Mouse (Mus musculus): Measurements from ENCODE around the gene P2rx1. TPM values are rescaled to one million over a fixed set of nuclear protein-coding genes. Genes with fewer than 3 reads are reported as not detected.

Gene P2rx1
- polyA plus RNA-seq, 1 experiment from 2014 or later = 1.0 TPM

DNA sequence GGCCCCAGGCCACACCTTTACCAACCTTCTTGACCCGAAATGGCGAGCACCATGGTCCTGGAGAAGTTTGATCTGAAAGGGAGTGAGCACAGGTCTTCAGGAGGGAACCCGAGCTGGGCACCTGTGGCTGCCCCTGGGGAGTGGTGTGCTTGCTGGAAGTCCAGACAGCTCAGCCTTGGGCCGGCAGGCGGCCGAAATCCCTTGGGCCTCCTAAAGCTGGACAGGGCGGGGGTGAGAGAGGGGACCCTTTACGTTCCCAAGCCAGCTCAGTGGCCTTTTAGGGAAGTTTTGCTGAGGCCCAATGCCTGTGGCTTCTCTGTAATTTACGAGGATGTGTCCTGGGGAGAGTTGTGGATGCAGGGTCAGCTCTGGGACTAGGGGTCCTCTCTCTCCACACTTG is 8.2 kb upstream of the P2rx1 start:
- H3K27ac ChIP-seq = no peak overlapping the region
- no peaks in the 10 kb centered on the region for H3K27me3 ChIP-seq
- H3K9ac ChIP-seq = no peak overlapping the region
- ATAC-seq (ENCODE audit: insufficient number of reproducible peaks, insufficient read depth, low FRiP score, low TSS enrichment) = no peak
- H3K9me3 ChIP-seq = no peaks in the 10 kb centered on the region
- H3K4me2 ChIP-seq (replicated peaks) = no peak overlapping the region
- H3K4me1 ChIP-seq = no peaks in the 10 kb centered on the region
- no peak overlapping the region for H3K4me3 ChIP-seq
- 70% methylated on average over 9 of the region's 9 CpGs for WGBS
- no peaks in the 10 kb centered on the region for H3K36me3 ChIP-seq

DNA sequence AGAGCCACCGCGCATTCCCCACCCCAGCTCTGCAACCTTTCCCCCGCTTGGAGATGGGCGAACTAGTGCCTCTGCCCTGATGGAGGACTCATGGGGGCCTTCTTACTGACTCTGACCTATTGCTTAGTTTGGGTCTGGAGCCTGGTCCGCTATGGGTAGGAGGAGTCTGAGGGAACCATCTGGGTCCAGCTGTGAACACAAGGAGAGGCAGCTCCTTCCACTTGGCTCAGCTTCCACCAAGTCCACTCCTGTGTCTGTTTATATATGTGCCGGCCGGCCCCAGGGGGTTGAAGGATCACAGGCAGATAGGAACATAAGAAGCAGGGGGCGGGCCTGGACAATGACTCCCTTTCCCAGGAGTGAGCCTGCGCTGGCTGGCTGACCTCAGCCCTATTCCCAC is 6.9 kb upstream of the P2rx1 start:
- ATAC-seq (ENCODE audit: insufficient number of reproducible peaks, insufficient read depth, low FRiP score, low TSS enrichment) = no peak
- WGBS = 48% methylated on average over 9 of the region's 9 CpGs
- Histone ChIP-seq H3K4me1 (no peaks in the 10 kb centered on the region), H3K9ac (no peak overlapping the region), H3K36me3 (no peaks in the 10 kb centered on the region), H3K4me3 (no peak overlapping the region), H3K9me3 (no peaks in the 10 kb centered on the region), H3K27ac (no peak overlapping the region), H3K4me2 (replicated peaks) (no peak overlapping the region), H3K27me3 (no peaks in the 10 kb centered on the region)

DNA sequence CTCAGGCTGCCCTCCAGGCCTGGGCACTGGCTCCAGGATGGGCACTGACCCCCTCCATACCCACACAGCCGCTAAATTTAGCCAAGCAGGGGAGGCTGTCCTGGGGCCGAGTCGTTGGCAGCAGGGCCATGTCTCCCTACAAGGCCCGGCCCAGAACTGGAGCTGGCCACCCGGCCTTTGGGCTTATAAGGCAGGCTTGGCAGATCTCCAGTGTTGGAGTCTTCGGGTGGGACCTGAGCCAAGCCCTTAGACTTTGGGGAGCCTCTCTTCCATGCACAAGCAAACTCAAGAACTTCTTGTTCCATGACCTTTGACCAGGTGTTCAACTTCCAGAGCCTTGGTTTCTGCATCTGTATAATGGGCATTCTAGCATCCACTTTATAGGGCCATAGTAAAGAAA is 2.6 kb upstream of the P2rx1 start:
- no peak for ATAC-seq (ENCODE audit: insufficient number of reproducible peaks, insufficient read depth, low FRiP score, low TSS enrichment)
- no peaks in the 10 kb centered on the region for H3K9me3 ChIP-seq
- no peaks in the 10 kb centered on the region for H3K36me3 ChIP-seq
- H3K4me2 ChIP-seq (replicated peaks) = no peak overlapping the region
- no peak overlapping the region for H3K4me3 ChIP-seq
- no peak overlapping the region for H3K9ac ChIP-seq
- no peaks in the 10 kb centered on the region for H3K4me1 ChIP-seq
- WGBS = 92% methylated on average over 6 of the region's 6 CpGs
- H3K27me3 ChIP-seq = no peaks in the 10 kb centered on the region
- no peak overlapping the region for H3K27ac ChIP-seq

DNA sequence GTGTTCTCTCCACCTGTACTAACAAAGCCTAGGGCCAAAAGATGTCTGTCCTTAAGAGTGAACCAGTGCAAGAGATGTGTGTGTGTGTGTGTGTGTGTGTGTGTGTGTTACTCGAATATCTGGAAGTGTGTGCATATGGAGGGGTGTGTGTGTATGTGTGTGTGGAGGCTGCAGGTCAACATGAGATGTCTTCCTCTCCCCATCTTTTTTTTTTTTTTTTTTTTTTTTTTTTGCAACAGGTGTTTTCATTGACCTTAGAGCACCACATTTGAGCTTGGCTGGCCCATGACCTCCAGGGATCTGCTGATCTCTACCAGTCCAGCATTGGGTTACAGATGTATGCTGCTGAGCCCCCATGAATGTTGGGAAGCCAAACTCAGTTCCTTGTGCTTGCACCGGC is 2.1 kb upstream of the P2rx1 start:
- no peak for ATAC-seq (ENCODE audit: insufficient number of reproducible peaks, insufficient read depth, low FRiP score, low TSS enrichment)

DNA sequence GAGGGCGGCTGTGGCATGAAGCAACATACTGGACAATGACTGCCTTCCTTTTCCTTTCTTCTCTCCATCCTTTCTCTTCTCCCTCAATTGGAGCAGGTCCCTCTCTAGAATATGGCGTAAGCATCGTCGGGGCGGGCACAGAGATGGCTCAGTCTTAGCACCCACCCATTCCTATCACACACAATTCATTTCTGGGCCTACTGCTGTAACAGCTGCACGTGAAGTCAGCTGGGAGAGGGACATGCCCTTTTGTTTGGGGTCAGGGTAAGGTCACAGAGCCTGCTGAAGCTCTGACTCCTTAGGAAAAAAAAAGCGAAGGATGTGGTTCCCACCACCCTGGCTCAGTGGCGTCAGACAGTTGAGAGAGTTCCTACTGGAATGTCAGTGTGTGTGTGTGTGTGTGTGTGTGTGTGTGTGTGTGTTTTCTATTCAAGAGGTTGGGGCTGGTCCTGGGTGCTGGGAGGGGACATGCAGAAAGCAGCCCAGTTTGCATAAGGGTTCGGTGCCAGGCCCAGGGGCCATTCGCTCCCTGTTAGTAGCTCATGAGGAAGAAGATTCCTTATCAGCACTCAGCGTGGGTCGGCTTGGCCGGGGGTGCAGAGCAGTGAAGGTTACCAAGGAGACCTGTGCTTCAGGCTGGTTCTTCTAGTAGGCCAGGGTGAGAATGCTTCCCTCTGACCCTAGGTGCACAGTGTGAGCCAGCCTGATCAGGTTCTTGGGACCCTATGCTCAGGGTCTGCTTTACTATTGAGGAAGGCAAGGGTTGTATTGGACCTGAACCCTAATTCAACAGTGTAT is 1.2 kb upstream of the P2rx1 start:
- ATAC-seq (ENCODE audit: insufficient number of reproducible peaks, insufficient read depth, low FRiP score, low TSS enrichment) = no peak
- 68% methylated on average over 13 of the region's 13 CpGs for WGBS

More for the DNA sequence above, 2.1 kb upstream of the P2rx1 start:
- Histone ChIP-seq H3K4me3 (no peak overlapping the region), H3K27ac (no peak overlapping the region), H3K4me2 (replicated peaks) (no peak overlapping the region), H3K4me1 (no peaks in the 10 kb centered on the region), H3K9me3 (no peaks in the 10 kb centered on the region), H3K9ac (no peak overlapping the region), H3K27me3 (no peaks in the 10 kb centered on the region), H3K36me3 (no peaks in the 10 kb centered on the region)
- WGBS = 81% methylated on average over 2 of the region's 2 CpGs

DNA sequence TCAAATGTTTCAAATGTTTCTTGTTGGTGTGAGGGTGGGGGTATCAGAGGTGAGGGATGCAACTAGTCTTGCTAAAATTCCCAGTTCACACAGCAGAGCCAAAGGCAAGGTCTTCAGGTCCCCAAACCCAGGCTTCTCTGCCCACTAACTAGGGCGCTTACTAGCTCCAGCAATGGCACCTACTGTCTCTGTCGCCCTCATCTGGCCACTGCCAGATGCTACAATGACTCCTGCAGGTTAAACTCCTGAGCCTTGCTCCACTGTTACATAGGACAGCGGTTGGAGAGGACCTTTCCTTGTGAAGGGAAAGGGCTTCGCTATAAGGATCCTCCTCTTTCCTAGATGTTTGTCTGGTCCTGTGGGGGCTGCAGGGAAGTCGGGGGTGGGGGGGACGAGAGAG is 2.1 kb downstream of the P2rx1 start:
- H3K4me3 ChIP-seq = no peak overlapping the region
- H3K27ac ChIP-seq = no peak overlapping the region
- H3K36me3 ChIP-seq = no peaks in the 10 kb centered on the region
- WGBS = 17% methylated on average over 6 of the region's 6 CpGs
- H3K4me2 ChIP-seq (replicated peaks) = no peak overlapping the region
- H3K9ac ChIP-seq = no peak overlapping the region
- H3K4me1 ChIP-seq = no peaks in the 10 kb centered on the region
- ATAC-seq (ENCODE audit: insufficient number of reproducible peaks, insufficient read depth, low FRiP score, low TSS enrichment) = no peak
- no peaks in the 10 kb centered on the region for H3K27me3 ChIP-seq
- no peaks in the 10 kb centered on the region for H3K9me3 ChIP-seq

More for the DNA sequence above, 1.2 kb upstream of the P2rx1 start:
- Histone ChIP-seq H3K9me3 (no peaks in the 10 kb centered on the region), H3K4me3 (no peak overlapping the region), H3K4me2 (replicated peaks) (no peak overlapping the region), H3K27me3 (no peaks in the 10 kb centered on the region), H3K36me3 (no peaks in the 10 kb centered on the region), H3K9ac (no peak overlapping the region), H3K27ac (no peak overlapping the region), H3K4me1 (no peaks in the 10 kb centered on the region)

DNA sequence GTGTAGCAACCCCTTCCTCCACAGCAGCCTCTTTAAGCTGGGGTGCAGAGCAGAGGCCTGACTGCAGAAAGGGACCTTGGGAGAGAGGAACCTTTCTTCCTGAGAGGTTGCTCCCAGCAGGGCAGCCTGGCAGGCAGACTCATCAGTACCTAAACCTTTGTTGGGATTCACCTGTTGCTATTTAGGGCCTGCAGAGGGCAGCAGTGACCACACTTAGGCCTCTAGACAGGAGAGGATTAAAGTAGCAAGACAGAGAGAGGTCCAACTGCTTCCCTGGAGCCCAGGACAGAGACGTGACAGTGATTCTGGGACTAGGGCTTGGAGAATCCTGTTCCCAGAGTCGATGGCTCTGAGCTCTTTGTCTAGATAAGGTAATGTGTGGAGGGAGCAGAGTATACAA is 7.5 kb downstream of the P2rx1 start:
- 6% methylated on average over 2 of the region's 2 CpGs for WGBS
- Histone ChIP-seq H3K4me2 (replicated peaks) (no peak overlapping the region), H3K27ac (no peak overlapping the region), H3K36me3 (no peaks in the 10 kb centered on the region), H3K9ac (peak overlapping the region; percentile 24; the same call in 1 of the 2 replicates), H3K4me1 (no peaks in the 10 kb centered on the region), H3K27me3 (peaks cover 11% of the 10 kb centered on the region), H3K9me3 (no peaks in the 10 kb centered on the region), H3K4me3 (no peak overlapping the region)
- no peak for ATAC-seq (ENCODE audit: insufficient number of reproducible peaks, insufficient read depth, low FRiP score, low TSS enrichment)

DNA sequence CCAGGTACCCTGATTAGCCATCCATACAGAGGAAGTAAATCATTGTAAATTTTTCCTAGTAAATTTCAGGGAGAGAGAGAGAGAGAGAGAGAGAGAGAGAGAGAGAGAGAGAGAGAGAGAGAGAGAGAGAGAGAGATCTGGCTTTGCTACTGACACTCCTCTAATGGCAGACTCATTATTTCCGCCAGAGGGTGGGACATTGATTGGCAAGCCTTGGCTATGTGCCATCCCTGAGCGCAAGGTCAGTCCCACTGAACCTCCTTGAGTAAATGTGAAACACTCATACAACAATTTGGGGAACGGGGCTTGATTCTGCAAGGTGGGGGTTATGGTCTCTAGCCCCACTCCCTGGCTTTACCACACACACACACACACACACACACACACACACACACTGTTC is 8.2 kb downstream of the P2rx1 start:
- Histone ChIP-seq H3K36me3 (no peaks in the 10 kb centered on the region), H3K9me3 (no peaks in the 10 kb centered on the region), H3K27me3 (peaks cover 11% of the 10 kb centered on the region), H3K4me3 (no peak overlapping the region), H3K27ac (no peak overlapping the region), H3K4me1 (no peaks in the 10 kb centered on the region), H3K9ac (no peak overlapping the region), H3K4me2 (replicated peaks) (no peak overlapping the region)
- WGBS = 76% methylated on average over 3 of the region's 3 CpGs
- no peak for ATAC-seq (ENCODE audit: insufficient number of reproducible peaks, insufficient read depth, low FRiP score, low TSS enrichment)

DNA sequence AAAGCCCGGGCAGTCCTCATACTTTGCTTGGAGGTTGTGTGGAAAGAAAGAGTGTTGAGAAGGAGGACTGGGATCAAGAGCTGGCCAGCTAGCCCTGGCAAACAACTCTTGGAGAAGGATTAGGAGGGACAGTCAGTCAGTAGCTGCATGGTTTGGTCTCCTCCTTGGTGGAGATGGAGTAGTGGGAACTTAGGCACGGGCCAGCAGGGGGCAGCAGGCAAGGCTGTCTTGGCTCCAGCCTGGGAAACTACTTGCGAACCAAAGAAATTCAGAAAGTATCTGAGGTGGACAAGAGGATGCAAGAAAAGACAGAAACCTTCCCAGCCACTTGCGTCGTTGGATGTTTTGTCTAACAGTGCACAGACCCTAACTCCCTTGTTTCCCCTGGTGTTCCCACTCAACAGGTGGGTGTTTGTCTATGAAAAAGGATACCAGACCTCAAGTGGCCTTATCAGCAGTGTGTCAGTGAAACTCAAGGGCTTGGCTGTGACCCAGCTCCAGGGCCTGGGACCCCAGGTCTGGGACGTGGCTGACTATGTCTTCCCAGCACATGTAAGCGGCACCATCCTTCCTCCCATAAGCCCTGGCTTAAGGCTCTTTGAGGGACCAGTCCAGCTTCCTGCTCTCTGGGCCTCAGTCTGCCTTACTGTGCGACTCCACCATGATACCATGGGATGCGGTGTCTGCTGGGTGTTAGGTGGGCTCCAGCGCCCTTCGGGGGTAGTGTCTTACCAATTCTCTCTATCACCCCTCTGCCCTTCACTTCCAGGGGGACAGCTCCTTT is 9.0 kb downstream of the P2rx1 start:
- H3K27ac ChIP-seq = no peak overlapping the region
- H3K9ac ChIP-seq = no peak overlapping the region
- no peak overlapping the region for H3K4me3 ChIP-seq
- H3K4me2 ChIP-seq (replicated peaks) = no peak overlapping the region
- no peaks in the 10 kb centered on the region for H3K9me3 ChIP-seq
- no peaks in the 10 kb centered on the region for H3K36me3 ChIP-seq
- H3K27me3 ChIP-seq = peaks cover 11% of the 10 kb centered on the region
- ATAC-seq (ENCODE audit: insufficient number of reproducible peaks, insufficient read depth, low FRiP score, low TSS enrichment) = no peak
- 59% methylated on average over 11 of the region's 11 CpGs for WGBS
- H3K4me1 ChIP-seq = no peaks in the 10 kb centered on the region

DNA sequence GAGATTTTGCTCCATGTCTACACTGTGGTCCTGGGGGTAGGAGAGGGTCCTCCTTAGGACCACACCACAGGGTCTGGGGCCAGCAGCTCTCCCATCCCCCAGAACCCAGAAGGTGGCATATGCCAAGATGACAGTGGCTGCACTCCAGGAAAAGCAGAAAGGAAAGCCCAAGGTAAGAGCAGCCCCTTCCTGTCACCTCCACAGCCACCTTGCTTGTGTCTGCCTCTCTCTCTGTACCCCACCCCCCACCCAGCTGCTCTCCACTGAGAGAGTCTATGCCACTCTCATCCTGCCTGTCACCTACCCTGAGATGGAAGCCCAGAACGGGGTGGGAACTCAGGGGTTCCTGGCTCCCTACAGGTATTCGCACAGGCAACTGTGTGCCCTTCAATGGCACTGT is 9.9 kb downstream of the P2rx1 start:
- no peak for ATAC-seq (ENCODE audit: insufficient number of reproducible peaks, insufficient read depth, low FRiP score, low TSS enrichment)
- WGBS = 76% methylated on average over 2 of the region's 2 CpGs
- Histone ChIP-seq H3K4me3 (no peak overlapping the region), H3K36me3 (no peaks in the 10 kb centered on the region), H3K9me3 (no peaks in the 10 kb centered on the region), H3K27ac (no peak overlapping the region), H3K4me1 (no peaks in the 10 kb centered on the region), H3K9ac (no peak overlapping the region), H3K27me3 (peaks cover 11% of the 10 kb centered on the region), H3K4me2 (replicated peaks) (no peak overlapping the region)

DNA sequence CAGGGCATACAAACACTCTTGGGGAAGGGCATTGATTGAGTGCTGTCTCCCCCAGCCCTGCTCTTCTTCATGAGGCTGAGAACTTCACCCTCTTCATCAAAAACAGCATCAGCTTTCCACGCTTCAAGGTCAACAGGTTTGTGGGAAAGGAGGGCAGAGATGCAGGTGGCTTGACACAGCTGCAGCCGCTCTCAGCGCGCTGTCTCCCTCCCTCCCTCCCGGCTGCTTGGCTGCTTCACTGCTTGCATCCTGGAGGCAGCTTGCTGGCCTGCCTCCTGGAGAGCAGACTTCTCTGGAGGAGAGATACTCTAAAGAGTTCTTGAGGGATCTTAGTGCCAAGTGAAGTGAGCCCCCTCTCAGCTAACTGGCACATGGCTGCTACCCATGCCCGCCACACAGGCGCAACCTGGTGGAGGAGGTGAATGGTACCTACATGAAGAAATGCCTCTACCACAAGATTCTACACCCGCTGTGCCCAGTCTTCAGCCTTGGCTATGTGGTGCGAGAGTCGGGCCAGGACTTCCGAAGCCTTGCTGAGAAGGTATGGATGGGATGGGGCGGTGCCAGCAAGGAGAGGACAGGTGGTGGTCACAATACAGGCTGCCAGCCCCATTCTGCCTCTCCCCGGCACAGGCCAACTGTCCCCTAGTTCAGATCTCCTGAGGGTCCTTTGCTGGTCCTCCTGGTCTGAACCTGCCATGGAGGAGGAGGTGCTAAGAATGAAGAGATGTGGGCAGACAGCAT is 10.8 kb downstream of the P2rx1 start:
- Histone ChIP-seq H3K27ac (no peak overlapping the region), H3K4me1 (no peaks in the 10 kb centered on the region), H3K27me3 (peaks cover 13% of the 10 kb centered on the region), H3K9ac (no peak overlapping the region), H3K4me2 (replicated peaks) (no peak overlapping the region), H3K9me3 (no peaks in the 10 kb centered on the region), H3K4me3 (no peak overlapping the region), H3K36me3 (no peaks in the 10 kb centered on the region)
- 53% methylated on average over 13 of the region's 13 CpGs for WGBS
- no peak for ATAC-seq (ENCODE audit: insufficient number of reproducible peaks, insufficient read depth, low FRiP score, low TSS enrichment)

Data from embryonic facial prominence, embryonic 12.5 days (tissue).